Mouse (Mus musculus) B cell, adult 2 months (primary cell): ENCODE measurements around the gene Agpat1.

Experiments
- DNase-seq, 2 experiments: peaks; one replicate each; pipeline ENCODE4 v3.0.0; 2022

Gene Agpat1

GRCm38 (mm10) chr17:34637459-34637858 lies 33.4 kb downstream of the Agpat1 start:
- no peak for DNase-seq

DNA sequence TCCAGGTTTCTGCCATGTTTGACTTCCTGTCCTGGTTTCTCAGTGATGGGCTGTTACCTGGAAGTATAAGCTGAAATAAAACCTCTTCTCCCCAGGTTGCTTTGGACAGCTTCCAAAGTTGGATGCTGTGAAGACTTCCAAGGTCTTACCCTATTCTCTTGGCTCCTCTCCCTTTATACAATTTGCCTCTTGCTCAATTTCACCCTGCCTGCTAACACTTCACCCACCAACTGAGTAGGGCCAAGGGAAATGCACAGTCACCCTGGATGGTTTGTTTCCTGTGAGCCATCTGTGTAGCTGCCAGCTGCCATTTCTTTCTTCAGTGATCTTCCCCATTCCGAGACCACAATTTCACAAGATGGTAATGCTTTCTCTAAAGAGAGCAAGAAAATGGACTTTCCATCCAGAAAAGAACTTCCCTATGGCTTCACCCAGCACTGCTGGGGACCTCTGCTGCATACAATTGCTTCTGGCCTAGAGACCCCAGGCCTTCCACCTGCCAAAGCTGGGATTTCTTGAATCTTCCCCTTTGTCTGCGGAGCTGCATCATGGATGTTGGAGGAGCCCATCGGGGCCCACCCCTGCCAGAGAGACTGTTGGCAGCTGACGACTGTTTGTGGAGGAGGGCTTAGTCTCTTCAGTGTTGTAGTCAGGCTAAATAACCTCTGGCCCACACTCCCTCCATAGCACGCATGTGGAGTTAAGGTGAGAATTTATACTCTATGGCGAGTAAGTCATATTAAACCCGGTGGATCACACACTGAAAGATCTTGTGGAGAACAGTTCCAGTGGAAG lies 35.6 kb downstream of the Agpat1 start:
- DNase-seq, result no peak

DNA sequence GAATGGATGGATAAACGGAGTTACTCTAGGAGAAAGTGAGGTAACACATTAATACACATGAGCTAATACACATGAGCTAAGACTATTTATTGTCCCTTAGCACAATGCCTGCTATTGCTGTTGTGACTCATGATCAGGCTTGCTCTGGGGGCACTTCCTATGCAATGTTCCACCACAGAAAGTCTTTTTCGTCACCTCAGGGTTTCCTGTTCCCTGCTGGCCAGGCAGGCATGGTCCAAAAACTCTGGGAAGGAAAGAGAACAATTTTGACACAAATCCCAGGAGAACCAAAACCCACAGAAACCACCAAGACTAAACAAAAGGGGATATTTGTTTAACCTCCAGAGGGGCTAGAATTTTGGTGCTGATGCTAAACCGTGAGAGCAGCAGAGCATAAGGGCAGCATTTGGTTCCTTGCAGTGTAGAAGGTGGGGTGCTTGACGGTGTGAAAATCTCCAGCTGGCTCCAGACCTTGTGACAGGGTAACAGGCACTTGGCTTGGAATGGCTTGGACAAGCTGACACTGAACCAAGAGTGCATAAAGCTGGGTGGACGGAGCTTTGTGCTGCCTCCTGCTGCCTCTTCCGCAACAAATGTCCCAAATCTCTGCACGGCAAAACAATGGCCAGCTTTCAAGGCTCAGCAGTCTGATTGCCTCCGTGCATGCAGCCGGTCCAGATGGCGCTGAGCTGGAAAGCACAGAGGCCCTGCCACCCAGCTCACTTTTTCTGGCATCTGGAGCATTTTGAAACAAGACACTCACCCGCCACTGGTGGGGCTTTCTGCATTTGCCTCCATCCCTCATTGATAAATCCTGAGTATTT lies 36.9 kb downstream of the Agpat1 start:
- no peak for DNase-seq

- DNase-seq, result no peak
Measured at GRCm38 (mm10) chr17:34641945-34642344, 37.9 kb downstream of the Agpat1 start.

GRCm38 (mm10) chr17:34643379-34643778 lies 39.3 kb downstream of the Agpat1 start:
- no peak for DNase-seq

GRCm38 (mm10) chr17:34643944-34644343 lies 39.9 kb downstream of the Agpat1 start:
- no peak for DNase-seq

DNA sequence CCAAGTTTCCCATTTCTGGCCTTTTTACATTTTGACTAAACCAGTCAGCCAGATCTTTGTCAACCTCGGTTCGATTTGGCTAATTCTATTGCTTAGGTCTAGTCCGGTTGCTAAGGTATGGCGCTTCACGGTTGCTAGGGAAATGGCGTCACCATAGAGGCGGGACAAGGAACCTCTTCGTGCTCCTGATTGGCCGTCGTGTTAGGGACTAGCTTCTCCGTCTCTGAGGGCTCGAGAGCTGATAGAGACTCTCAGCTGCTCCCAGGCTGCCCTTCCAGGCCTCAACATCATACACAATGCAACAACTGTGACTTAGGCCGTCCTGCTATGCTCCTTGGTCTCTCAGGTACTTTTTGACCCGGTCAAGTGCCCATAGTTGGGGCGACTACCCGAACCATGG lies 40.5 kb downstream of the Agpat1 start, which contains the start of gene Fkbpl:
TSS of gene Fkbpl (plus strand) at position 157 of the 400 bp plus-strand sequence.
- DNase-seq, result peak; percentile 96 to 97

DNA sequence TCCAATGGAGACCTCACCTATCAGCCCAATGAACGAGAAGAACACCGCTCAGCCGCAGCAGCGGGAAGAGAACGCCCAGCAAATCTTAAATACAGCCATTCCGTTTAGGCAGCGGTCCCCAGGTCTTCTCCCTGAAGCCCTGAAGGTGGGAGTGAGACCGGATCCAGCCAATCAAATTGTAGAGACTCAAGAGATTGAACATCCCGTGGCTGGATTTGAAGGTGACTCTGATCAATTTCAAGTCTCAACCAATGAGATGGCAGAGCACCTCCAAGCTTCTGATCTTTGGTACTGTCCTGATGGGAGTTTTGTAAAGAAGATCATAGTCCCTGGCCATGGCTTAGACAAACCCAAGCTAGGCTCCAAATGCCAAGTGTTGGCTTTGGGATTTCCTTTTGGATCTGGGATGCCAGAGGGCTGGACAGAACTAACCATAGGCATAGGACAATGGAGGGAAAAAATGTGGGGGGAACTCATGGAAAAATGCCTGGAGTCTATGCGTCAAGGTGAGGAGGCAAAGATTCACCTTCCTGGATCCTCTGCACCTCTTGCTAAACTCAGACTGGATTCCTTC lies 41.3 kb downstream of the Agpat1 start:
- no peak for DNase-seq

- DNase-seq, result no peak
Measured at GRCm38 (mm10) chr17:34645831-34646511, 41.9 kb downstream of the Agpat1 start.

DNA sequence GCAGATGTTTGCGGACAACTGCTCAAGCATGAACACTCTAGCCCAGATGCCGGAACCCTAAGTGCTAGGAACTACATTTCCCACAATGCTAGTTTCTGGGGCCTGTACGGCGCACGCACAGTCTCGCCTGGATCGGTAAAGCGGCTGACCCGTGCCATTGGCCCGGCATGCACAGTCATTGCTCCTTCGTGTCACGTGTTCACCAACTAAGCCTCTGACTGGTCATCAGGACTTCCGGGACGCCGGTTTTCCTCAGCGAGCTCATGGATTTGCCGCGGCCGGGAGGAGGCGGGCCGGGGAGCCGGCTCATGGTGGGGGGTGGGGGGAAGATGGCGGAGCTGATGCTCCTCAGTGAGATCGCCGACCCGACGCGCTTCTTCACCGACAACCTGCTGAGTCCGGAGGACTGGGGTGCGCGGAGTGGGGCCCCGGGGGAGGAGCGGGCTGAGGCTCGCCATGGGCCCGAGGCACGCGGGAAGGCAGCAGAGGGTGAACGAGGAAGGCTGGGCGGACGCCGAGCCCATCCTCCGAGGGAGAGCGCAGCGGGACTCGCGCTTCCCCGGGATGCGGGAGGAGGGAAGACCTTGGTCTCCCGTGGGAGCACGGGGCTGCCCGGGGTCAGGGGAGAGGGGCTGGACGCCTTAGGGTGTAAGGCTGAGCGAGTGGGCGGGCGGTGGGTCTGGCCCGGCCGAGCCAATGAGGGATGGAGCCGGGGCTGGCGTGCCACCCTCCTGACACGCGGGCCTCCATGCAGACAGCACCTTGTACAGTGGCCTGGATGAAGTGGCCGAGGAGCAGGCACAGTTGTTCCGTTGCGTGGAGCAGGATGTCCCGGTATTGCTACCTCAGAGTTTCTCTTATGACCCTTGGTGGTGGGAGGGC lies 43.1 kb downstream of the Agpat1 start, which contains the start of gene Atf6b:
TSS of gene Atf6b (plus strand) at position 241 of the 882 bp plus-strand sequence.
- peak; percentile 88 to 91 for DNase-seq

DNA sequence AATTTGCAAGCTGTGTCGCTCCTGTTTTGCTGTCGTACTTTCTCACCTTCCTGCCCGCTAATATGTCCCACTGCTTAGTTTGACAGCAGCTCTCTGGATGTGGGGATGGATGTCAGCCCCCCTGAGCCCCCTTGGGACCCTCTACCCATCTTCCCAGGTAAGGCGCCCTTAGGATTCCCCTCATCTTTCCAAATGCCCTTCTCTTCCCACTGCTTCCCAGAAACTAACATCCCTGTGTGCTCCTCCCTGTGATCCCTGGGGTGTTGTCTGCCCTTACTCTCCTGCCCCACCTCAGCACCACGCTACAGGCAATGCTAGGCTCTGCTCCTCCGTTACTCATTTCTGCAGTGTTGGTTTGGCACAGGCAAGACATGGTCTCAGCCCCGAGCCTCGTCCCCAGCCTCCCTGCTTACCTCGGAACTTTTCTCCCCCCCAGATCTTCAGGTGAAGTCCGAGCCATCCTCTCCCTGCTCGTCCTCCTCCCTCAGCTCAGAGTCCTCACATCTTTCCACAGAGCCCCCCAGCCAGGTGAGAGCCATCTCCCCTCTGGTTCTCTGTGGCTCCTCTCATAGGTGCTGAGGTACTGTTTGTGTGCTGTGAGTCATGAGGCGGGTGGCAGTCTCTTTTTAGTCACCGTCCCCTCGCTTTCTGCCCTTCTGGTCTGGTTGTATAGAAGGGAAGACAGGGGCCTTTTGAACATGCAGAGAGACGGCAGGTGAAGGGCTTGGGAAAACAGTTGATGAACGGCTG lies 44.3 kb downstream of the Agpat1 start:
- no peak for DNase-seq

DNA sequence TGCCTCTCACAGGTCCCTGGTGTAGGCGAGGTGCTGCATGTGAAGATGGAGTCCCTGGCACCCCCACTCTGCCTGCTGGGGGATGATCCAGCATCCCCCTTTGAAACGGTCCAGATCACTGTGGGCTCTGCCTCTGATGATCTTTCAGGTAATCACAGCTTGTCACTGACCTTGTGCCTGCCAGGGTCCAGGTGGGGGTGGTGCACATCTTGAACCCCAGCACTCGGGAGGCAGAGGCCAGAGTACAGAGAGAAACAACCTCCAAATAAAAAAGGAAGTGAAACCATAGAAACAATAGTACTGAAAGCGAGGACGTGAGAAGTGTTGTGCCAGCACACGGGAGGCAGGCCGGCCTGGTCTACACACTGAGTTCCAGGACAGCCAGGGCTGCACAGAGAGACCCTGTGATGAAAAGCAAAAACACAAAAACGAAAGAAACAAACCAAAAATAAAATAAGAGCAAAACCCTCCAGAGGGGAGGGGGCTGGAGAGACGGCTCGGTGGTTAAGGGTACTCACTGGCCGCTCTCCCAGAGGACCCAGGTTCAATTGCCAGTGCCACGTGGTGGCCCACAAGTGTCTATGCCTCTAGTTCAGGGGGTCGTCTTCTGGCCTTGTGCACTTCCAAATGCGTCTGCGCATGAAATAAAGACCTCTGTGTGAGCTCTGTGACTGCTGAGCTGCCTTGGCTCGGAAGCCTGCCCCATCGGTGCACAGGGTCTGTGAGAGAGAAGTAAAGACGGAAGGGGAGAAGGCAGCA lies 45.2 kb downstream of the Agpat1 start:
- peak; percentile 50 to 53 for DNase-seq

DNA sequence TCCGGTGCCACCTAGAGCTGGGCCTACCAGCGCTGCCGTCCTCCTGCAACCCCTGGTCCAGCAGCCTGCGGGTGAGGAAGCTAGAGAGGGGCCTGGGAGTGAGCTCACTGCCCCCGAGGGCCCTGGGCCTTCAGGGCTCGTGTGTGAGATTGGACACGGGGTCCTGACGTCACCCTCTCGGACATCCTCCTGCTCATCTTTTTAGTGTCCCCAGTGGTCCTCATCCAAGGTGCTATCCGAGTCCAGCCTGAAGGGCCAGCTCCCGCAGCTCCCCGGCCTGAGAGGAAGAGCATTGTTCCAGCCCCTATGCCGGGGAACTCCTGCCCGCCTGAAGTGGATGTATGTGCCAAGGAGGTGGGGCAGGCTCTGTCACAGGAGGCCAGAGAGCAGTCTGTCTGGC lies 46.7 kb downstream of the Agpat1 start:
- no peak for DNase-seq

DNA sequence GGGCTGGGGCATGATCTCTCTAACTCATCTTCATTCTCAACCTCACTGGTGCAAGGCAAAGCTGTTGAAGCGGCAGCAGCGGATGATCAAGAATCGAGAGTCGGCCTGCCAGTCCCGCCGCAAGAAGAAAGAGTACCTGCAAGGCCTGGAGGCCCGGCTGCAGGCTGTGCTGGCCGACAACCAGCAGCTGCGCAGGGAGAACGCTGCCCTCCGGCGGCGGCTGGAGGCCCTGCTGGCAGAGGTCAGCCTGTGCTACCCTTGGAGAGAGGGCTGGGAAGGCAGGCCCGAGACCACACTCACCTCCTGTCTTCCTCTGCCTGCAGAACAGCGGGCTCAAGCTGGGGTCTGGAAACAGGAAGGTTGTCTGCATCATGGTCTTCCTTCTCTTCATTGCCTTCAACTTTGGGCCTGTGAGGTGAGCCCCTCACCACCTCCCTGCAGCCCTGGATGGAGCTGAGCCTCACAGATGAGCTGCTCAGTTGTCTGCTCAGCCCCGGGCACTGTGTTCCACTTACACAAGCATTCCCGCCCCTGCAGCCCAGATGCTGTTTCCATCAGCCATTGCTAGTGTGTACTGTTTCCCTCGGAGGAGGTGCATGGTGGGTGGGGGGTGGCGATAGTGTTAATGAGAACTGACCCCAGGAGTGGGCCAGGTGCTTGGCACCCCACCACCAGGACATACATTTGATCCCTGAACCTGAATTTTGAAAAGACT lies 47.6 kb downstream of the Agpat1 start:
- DNase-seq, result peak; percentile 44 to 46

DNA sequence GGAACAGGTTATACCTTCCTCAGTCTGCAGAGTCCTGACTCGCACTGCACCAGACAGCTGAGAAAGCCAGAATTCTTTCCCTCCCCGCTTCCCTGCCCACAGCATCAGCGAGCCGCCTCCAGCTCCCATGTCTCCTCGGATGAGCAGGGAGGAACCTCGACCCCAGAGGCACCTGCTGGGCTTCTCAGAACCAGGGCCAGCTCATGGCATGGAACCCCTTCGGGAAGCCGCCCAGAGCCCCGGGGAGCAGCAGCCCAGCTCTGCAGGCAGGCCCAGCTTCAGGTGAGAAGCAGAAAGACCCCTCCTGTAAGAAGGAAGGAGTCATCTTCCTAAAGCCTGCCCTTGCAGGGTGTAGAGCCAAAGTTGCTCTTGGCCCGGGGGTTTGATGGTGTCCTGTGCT lies 48.5 kb downstream of the Agpat1 start:
- no peak for DNase-seq

DNA sequence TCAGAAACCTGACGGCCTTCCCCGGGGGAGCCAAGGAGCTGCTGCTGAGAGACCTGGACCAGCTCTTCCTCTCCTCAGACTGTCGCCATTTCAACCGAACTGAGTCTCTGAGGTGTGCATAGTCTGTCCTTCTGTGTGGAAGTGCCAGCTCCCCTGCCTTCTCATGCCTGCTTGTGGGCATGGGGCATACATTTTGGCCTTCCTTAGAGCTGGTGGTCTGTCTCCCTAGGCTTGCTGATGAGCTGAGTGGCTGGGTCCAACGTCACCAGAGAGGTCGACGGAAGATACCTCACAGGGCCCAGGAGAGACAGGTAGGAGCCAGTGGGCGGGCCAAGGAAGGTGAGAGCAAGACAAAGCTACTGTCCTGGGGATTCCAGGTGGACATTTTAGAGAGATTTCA lies 48.9 kb downstream of the Agpat1 start:
- no peak for DNase-seq

GRCm38 (mm10) chr17:34653746-34654285 lies 49.8 kb downstream of the Agpat1 start:
- DNase-seq, result peak; percentile 68 to 73

GRCm38 (mm10) chr17:34654392-34654791 lies 50.3 kb downstream of the Agpat1 start:
- no peak for DNase-seq

GRCm38 (mm10) chr17:34655160-34655559 lies 51.1 kb downstream of the Agpat1 start:
- DNase-seq, result no peak
